In genomic region chr2:178213826-178214225, GRCm38 (mm10) we compare ENCODE assay signal across 21 mouse cellular contexts.
A peak's percentile ranks its signal among the peaks of the same experiment; 100 is the strongest.
DNase-seq lines count a peak whose midpoint lies in the region; ATAC-seq lines count a peak whose summit lies in the region.
"Had no signal": no experiment of that assay in that cellular context is flagged by ENCODE, and none has a peak within 500 bp of the region (broad histone marks: within the 10 kb centered on the region; RNA-seq: fewer than 3 reads in every experiment).

No protein-coding gene starts in this region.

- H3K9ac ChIP-seq in hindbrain, embryonic 14.5 days, result no peak overlapping the region
- H3K9ac ChIP-seq: embryonic facial prominence, embryonic 12.5 days; forebrain, embryonic 12.5 days; heart, embryonic 12.5 days; kidney, embryonic 15.5 days had no signal

- 0 out of 2 replicates have a peak, but pooled peaks have one; percentile 28 for ATAC-seq in hindbrain, embryonic 14.5 days (ENCODE audit: low FRiP score)
- ATAC-seq: intestine, postnatal 0 days had no signal

- no peak for DNase-seq in hindbrain, embryonic 14.5 days (ENCODE audit: low spot score)
- no peak for DNase-seq in hindbrain, embryonic 10.5 days (ENCODE audit: low spot score)
- DNase-seq in left cerebral cortex, postnatal 10 days (ENCODE audit: extremely low spot score in 1 of 2, low spot score in 2 of 2), result peak; percentile 36 to 63
- no peak for DNase-seq in left cerebral cortex, adult 18-20 months (ENCODE audit: low spot score in 2 of 2)
- peak; percentile 75 to 85 for DNase-seq in right cerebral cortex, postnatal 10 days (ENCODE audit: low spot score in 2 of 2)
- DNase-seq in right cerebral cortex, adult 2 months (ENCODE audit: low spot score in 2 of 2), result no peak
- DNase-seq in gastrocnemius, adult 18-20 months (ENCODE audit: low spot score), result no peak
- DNase-seq: adrenal gland, adult 2 months; gastrocnemius, postnatal 25 days; heart, adult 18-20 months; heart, postnatal 10 days; kidney, postnatal 36 days; lung, postnatal 4 days; right cerebral cortex, postnatal 25 days; spleen, adult 18-20 months had no signal

- no peaks in the 10 kb centered on the region for H3K9me3 ChIP-seq in hindbrain, embryonic 14.5 days (ENCODE audit: control insufficient read depth, low read length)
- no peaks in the 10 kb centered on the region for H3K9me3 ChIP-seq in hindbrain, embryonic 10.5 days
- H3K9me3 ChIP-seq: embryonic facial prominence, embryonic 12.5 days; forebrain, embryonic 12.5 days; heart, embryonic 12.5 days; kidney, embryonic 15.5 days had no signal

- H3K27me3 ChIP-seq in hindbrain, embryonic 14.5 days (ENCODE audit: control insufficient read depth, insufficient read depth, low read length), result no peaks in the 10 kb centered on the region
- no peaks in the 10 kb centered on the region for H3K27me3 ChIP-seq in hindbrain, embryonic 10.5 days (ENCODE audit: insufficient read depth, poor library complexity, severe bottlenecking)
- H3K27me3 ChIP-seq: embryonic facial prominence, embryonic 12.5 days; forebrain, embryonic 12.5 days; kidney, embryonic 15.5 days had no signal

- 70% methylated on average over 2 of the region's 2 CpGs for WGBS in hindbrain, embryonic 14.5 days
- WGBS in hindbrain, embryonic 10.5 days, result 80% methylated on average over 2 of the region's 2 CpGs

- no peak overlapping the region for H3K4me2 ChIP-seq in hindbrain, embryonic 14.5 days (replicated peaks)
- H3K4me2 ChIP-seq: embryonic facial prominence, embryonic 12.5 days; forebrain, embryonic 12.5 days; heart, embryonic 12.5 days; kidney, embryonic 15.5 days had no signal

- no peak overlapping the region for H3K4me3 ChIP-seq in hindbrain, embryonic 14.5 days (replicated peaks; ENCODE audit: low read length)
- H3K4me3 ChIP-seq in hindbrain, embryonic 10.5 days, result no peak overlapping the region
- H3K4me3 ChIP-seq: embryonic facial prominence, embryonic 12.5 days; forebrain, embryonic 12.5 days; heart, embryonic 12.5 days; kidney, embryonic 15.5 days; myocyte had no signal

- H3K27ac ChIP-seq in hindbrain, embryonic 14.5 days, result no peak overlapping the region
- H3K27ac ChIP-seq in hindbrain, embryonic 10.5 days, result no peak overlapping the region
- H3K27ac ChIP-seq: embryonic facial prominence, embryonic 12.5 days; forebrain, embryonic 12.5 days; kidney, embryonic 15.5 days had no signal

- intact Hi-C loops in left cerebral cortex, postnatal 10 days (cut with DNase I), result no loop called here

- no peaks in the 10 kb centered on the region for H3K36me3 ChIP-seq in hindbrain, embryonic 14.5 days (replicated peaks; ENCODE audit: control insufficient read depth, insufficient read depth)
- H3K36me3 ChIP-seq in hindbrain, embryonic 10.5 days, result no peaks in the 10 kb centered on the region
- H3K36me3 ChIP-seq: embryonic facial prominence, embryonic 12.5 days; forebrain, embryonic 12.5 days; heart, embryonic 12.5 days; kidney, embryonic 15.5 days had no signal

- no peaks in the 10 kb centered on the region for H3K4me1 ChIP-seq in hindbrain, embryonic 14.5 days (replicated peaks; ENCODE audit: control insufficient read depth, insufficient read depth, low read length)
- no peaks in the 10 kb centered on the region for H3K4me1 ChIP-seq in hindbrain, embryonic 10.5 days (replicated peaks)
- H3K4me1 ChIP-seq: forebrain, embryonic 12.5 days; kidney, embryonic 15.5 days had no signal

Comparison
In these comparisons a context has a peak if more than half of its experiments do, and no peak if none do; other contexts are left out.
1. DNase-seq: peak in left cerebral cortex, postnatal 10 days (2 of 2) and right cerebral cortex, postnatal 10 days (2 of 2); none in hindbrain, embryonic 14.5 days (single experiment), hindbrain, embryonic 10.5 days (single experiment), left cerebral cortex, adult 18-20 months (0 of 2), right cerebral cortex, adult 2 months (0 of 2) and gastrocnemius, adult 18-20 months (single experiment).